Mouse (Mus musculus): ENCODE data around the gene Id4. TPM values are rescaled to one million over a fixed set of nuclear protein-coding genes. Genes with fewer than 3 reads are reported as not detected.

Gene Id4
- polyA plus RNA-seq, 1 experiment from 2014 or later = 8.4 TPM

GRCm38 (mm10) chr13:48261341-48262221 is 553 bp downstream of the Id4 start:
- ATAC-seq (ENCODE audit: insufficient number of reproducible peaks, insufficient read depth, low FRiP score, low TSS enrichment, low read depth) = peak; percentile 46; the same call in 1 of the 2 replicates

DNA sequence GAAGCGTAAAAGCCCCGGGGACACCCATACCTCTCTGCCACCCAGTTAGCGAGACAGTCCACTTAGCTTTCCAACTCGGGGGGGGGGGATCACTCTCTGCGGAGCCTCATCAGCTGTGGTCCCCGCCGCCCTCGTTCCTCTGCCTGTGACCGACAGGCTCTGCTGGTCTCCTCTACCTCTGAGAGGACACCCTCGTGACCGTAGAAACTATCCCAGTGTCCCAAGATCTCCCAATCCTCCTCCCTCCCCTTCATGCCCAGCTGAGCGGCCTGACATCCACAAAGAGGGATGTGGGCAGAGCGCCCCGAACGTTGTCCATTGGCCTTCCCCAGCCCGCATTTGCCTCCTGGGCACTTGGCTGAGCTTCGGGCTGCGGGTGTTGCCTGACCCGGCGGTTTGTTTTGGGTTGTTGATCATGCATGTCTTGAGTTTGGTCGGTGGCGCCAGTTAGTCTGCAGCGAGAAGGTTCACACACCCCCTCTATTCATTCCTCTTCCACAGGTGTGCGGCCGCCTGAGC is 1.5 kb downstream of the Id4 start:
- Histone ChIP-seq H3K27ac (peak overlapping the region; percentile 89; the same call in 1 of the 2 replicates), H3K4me3 (replicated peaks) (peak overlapping the region; percentile 70), H3K4me2 (peak overlapping the region; percentile 82), H3K4me1 (replicated peaks) (peaks cover 3% of the 10 kb centered on the region), H3K9ac (replicated peaks) (peak overlapping the region; percentile 79), H3K9me3 (no peaks in the 10 kb centered on the region), H3K27me3 (peaks cover 17% of the 10 kb centered on the region), H3K36me3 (no peaks in the 10 kb centered on the region)
- ATAC-seq (ENCODE audit: insufficient number of reproducible peaks, insufficient read depth, low FRiP score, low TSS enrichment, low read depth) = no peak
- WGBS = under 1% methylated on average over 25 of the region's 25 CpGs

More at GRCm38 (mm10) chr13:48261341-48262221, 553 bp downstream of the Id4 start:
- H3K27ac ChIP-seq = peak overlapping the region; percentile 89
- no peaks in the 10 kb centered on the region for H3K36me3 ChIP-seq
- H3K9me3 ChIP-seq = no peaks in the 10 kb centered on the region
- H3K4me2 ChIP-seq = peak overlapping the region; percentile 82
- H3K9ac ChIP-seq (replicated peaks) = peak overlapping the region; percentile 79
- peaks cover 8% of the 10 kb centered on the region; the same call in 1 of the 2 replicates for H3K27me3 ChIP-seq
- peaks cover 3% of the 10 kb centered on the region for H3K4me1 ChIP-seq (replicated peaks)
- under 1% methylated on average over 93 of the region's 98 CpGs for WGBS
- H3K4me3 ChIP-seq (replicated peaks) = peak overlapping the region; percentile 70

- no peak overlapping the region for H3K4me2 ChIP-seq
- no peaks in the 10 kb centered on the region for H3K9me3 ChIP-seq
- peaks cover 3% of the 10 kb centered on the region for H3K4me1 ChIP-seq (replicated peaks)
- no peak for ATAC-seq (ENCODE audit: insufficient number of reproducible peaks, insufficient read depth, low FRiP score, low TSS enrichment, low read depth)
- H3K27me3 ChIP-seq = peaks cover 35% of the 10 kb centered on the region
- no peak overlapping the region for H3K9ac ChIP-seq (replicated peaks)
- H3K4me3 ChIP-seq (replicated peaks) = no peak overlapping the region
- 79% methylated on average over 6 of the region's 6 CpGs for WGBS
- no peak overlapping the region for H3K27ac ChIP-seq
- H3K36me3 ChIP-seq = no peaks in the 10 kb centered on the region
Measured at GRCm38 (mm10) chr13:48265029-48265428, 4.0 kb downstream of the Id4 start.

DNA sequence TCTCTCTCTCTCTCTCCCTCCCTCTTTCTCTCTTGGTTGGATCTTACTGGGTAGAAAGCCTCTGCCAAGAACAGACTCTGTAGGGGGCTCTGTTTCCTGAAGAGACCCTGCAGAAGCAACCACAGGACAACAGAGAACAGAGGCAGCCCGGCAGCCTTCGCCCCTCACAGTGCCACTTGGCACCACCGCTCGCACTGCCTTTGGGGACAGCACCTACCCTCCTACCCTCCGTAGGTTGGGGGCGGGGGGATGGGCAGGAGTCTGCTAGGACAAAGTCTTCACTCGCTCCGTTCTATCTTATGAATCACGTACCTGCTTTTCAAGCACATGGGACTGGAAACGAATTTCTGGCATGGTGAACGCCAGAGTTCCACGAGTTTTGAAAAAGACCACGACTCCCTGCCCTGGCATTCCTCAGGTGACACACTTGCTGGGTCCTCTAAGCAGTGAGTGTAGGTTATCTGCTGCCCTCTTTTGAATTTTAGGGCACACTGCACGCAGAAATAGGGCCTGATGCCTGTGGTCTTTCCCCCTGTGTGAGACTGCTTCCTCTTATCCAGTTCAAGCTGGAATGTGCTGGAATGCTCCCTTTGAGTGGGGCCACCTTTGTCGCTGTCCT is 12.5 kb downstream of the Id4 start:
- peak overlapping the region; percentile 27 for H3K4me3 ChIP-seq (replicated peaks)
- no peak overlapping the region for H3K27ac ChIP-seq
- H3K9ac ChIP-seq (replicated peaks) = 0 out of 2 replicates have a peak overlapping the region, but pooled peaks have one; percentile 37
- H3K9me3 ChIP-seq = no peaks in the 10 kb centered on the region
- peak overlapping the region; percentile 59 for H3K4me2 ChIP-seq
- peak; percentile 66; the same call in 1 of the 2 replicates for ATAC-seq (ENCODE audit: insufficient number of reproducible peaks, insufficient read depth, low FRiP score, low TSS enrichment, low read depth)
- H3K36me3 ChIP-seq = no peaks in the 10 kb centered on the region
- H3K4me1 ChIP-seq (replicated peaks) = peaks cover 3% of the 10 kb centered on the region
- 8% methylated on average over 15 of the region's 15 CpGs for WGBS
- peaks cover 11% of the 10 kb centered on the region for H3K27me3 ChIP-seq

- H3K27me3 ChIP-seq = peaks cover 6% of the 10 kb centered on the region
- no peak overlapping the region for H3K4me2 ChIP-seq
- H3K36me3 ChIP-seq = no peaks in the 10 kb centered on the region
- H3K4me3 ChIP-seq (replicated peaks) = no peak overlapping the region
- no peak overlapping the region for H3K9ac ChIP-seq (replicated peaks)
- H3K4me1 ChIP-seq (replicated peaks) = peaks cover 3% of the 10 kb centered on the region
- H3K9me3 ChIP-seq = no peaks in the 10 kb centered on the region
- 94% methylated on average over 1 of the region's 1 CpGs for WGBS
- no peak overlapping the region for H3K27ac ChIP-seq
- no peak for ATAC-seq (ENCODE audit: insufficient number of reproducible peaks, insufficient read depth, low FRiP score, low TSS enrichment, low read depth)
Measured at GRCm38 (mm10) chr13:48274107-48274506, 13.1 kb downstream of the Id4 start.

GRCm38 (mm10) chr13:48276981-48277380 is 16.0 kb downstream of the Id4 start:
- Histone ChIP-seq H3K36me3 (no peaks in the 10 kb centered on the region), H3K9ac (replicated peaks) (no peak overlapping the region), H3K27ac (no peak overlapping the region), H3K9me3 (no peaks in the 10 kb centered on the region), H3K27me3 (peaks cover 2% of the 10 kb centered on the region; the same call in 1 of the 2 replicates), H3K4me2 (no peak overlapping the region), H3K4me1 (replicated peaks) (peaks cover 3% of the 10 kb centered on the region), H3K4me3 (replicated peaks) (no peak overlapping the region)
- WGBS = 91% methylated on average over 7 of the region's 7 CpGs
- no peak for ATAC-seq (ENCODE audit: insufficient number of reproducible peaks, insufficient read depth, low FRiP score, low TSS enrichment, low read depth)

DNA sequence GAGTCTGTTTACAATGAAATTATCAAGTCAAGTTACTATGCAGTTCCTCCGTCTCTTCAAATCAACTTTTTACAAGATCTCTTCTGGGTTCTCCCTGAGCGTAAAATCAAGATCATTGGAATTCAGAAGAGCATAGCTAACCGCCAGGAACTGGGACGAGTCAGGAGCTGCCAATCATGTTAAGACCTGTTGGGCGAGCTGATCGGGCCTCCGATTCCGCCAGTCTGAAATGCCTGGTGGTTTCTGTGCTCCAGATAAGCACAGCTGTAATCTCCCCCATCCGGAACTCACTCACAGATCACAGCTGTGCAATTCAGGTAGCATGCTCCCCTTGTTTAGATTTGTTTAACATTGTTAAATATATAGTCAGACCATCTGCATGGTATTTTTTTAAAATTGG is 23.4 kb downstream of the Id4 start:
- Histone ChIP-seq H3K36me3 (no peaks in the 10 kb centered on the region), H3K4me3 (replicated peaks) (no peak overlapping the region), H3K27ac (no peak overlapping the region), H3K9ac (replicated peaks) (no peak overlapping the region), H3K27me3 (no peaks in the 10 kb centered on the region), H3K4me2 (no peak overlapping the region), H3K4me1 (replicated peaks) (peaks cover 2% of the 10 kb centered on the region; the same call in 1 of the 2 replicates), H3K9me3 (no peaks in the 10 kb centered on the region)
- 71% methylated on average over 9 of the region's 9 CpGs for WGBS
- no peak for ATAC-seq (ENCODE audit: insufficient number of reproducible peaks, insufficient read depth, low FRiP score, low TSS enrichment, low read depth)

- H3K4me2 ChIP-seq = no peak overlapping the region
- H3K27ac ChIP-seq = no peak overlapping the region
- peaks cover 9% of the 10 kb centered on the region for H3K4me1 ChIP-seq (replicated peaks)
- no peaks in the 10 kb centered on the region for H3K9me3 ChIP-seq
- no peaks in the 10 kb centered on the region for H3K36me3 ChIP-seq
- no peak for ATAC-seq (ENCODE audit: insufficient number of reproducible peaks, insufficient read depth, low FRiP score, low TSS enrichment, low read depth)
- no peak overlapping the region for H3K4me3 ChIP-seq (replicated peaks)
- WGBS = 74% methylated on average over 9 of the region's 9 CpGs
- no peak overlapping the region for H3K9ac ChIP-seq (replicated peaks)
- no peaks in the 10 kb centered on the region for H3K27me3 ChIP-seq
Measured at GRCm38 (mm10) chr13:48284918-48285693, 24.1 kb downstream of the Id4 start.

DNA sequence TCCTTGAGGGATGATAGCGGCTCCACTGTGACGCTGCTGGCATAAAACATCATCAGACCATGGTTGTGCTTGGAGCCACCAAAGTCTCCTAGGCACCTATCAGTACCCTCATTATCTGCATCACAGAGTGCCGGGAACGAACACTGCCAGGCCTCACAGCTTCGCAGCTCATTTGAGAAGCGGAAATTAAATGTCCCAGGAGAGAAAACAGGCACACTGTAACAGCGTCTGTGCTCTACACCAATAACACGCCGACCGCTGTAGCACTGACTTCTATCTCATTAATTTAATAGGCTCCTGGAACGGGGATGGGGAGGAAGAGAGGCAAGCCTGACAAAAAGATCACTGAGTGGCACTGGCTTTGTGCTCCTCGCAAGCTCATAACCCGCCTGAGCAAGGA is 29.4 kb downstream of the Id4 start:
- 20% methylated on average over 13 of the region's 13 CpGs for WGBS
- H3K9ac ChIP-seq (replicated peaks) = 0 out of 2 replicates have a peak overlapping the region, but pooled peaks have one; percentile 13
- ATAC-seq (ENCODE audit: insufficient number of reproducible peaks, insufficient read depth, low FRiP score, low TSS enrichment, low read depth) = no peak
- H3K36me3 ChIP-seq = no peaks in the 10 kb centered on the region
- H3K4me2 ChIP-seq = peak overlapping the region; percentile 44
- no peaks in the 10 kb centered on the region for H3K27me3 ChIP-seq
- H3K4me1 ChIP-seq (replicated peaks) = peaks cover 26% of the 10 kb centered on the region
- no peak overlapping the region for H3K27ac ChIP-seq
- H3K4me3 ChIP-seq (replicated peaks) = no peak overlapping the region
- H3K9me3 ChIP-seq = no peaks in the 10 kb centered on the region

DNA sequence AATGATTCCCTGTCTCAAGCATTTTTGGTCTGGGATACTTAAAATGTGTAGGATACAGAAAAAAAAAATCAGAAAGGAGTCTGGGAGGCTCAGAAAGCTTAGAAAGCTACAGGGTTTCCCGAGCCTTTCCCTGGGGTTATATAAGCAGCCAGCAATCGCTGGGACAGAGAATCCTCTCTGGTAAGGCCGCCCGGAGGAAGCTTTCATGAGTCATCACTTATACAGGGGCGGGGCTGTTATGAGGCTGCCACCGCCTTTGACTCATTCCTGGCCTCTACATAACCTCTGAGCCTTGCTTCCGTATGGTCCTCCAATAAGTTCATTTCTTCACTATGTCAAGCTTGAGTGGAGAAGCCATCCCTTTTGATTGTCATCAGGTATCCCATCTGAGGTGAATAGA is 53.5 kb downstream of the Id4 start:
- no peak for ATAC-seq (ENCODE audit: insufficient number of reproducible peaks, insufficient read depth, low FRiP score, low TSS enrichment, low read depth)
- Histone ChIP-seq H3K9me3 (no peaks in the 10 kb centered on the region; the same call in 1 of the 2 replicates), H3K4me3 (replicated peaks) (no peak overlapping the region), H3K27ac (no peak overlapping the region), H3K4me1 (replicated peaks) (peaks cover 13% of the 10 kb centered on the region; the same call in 1 of the 2 replicates), H3K27me3 (no peaks in the 10 kb centered on the region; the same call in none of the 2 replicates), H3K36me3 (no peaks in the 10 kb centered on the region), H3K9ac (replicated peaks) (no peak overlapping the region), H3K4me2 (no peak overlapping the region)
- WGBS = 77% methylated on average over 7 of the region's 7 CpGs

All from limb, embryonic 12.5 days (tissue).